Mouse (Mus musculus) lung, postnatal 0 days (tissue): ENCODE data around the gene Arl6ip1. TPM values are rescaled to one million over a fixed set of nuclear protein-coding genes. Genes with fewer than 3 reads are reported as not detected.
A peak's percentile ranks its signal among the peaks of the same experiment; 100 is the strongest.
"Not testable (repeated sequence)": the region's sequence is repeated elsewhere in the genome, so short reads cannot be mapped to it uniquely, and the experiment has no call there.

ENCODE experiments used
- ATAC-seq: fragments of 200-750 bp; cut with Nextera tagmentation; 2 replicates; pipeline ENCODE4 v1.8.0; 2017; ENCODE audit warnings: moderate library complexity
- DNase-seq: peaks from one replicate; pipeline ENCODE4 v3.0.0-alpha.2; 2016; ENCODE audit warnings: low spot score
- H3K27ac ChIP-seq: fragments of 300-500 bp; sonication (generic); 2 replicates; pipeline ENCODE4 v1.5.1; 2014; ENCODE audit warnings: antibody characterized with exemption, mild to moderate bottlenecking, low read length, mixed read lengths
- H3K27me3 ChIP-seq: fragments of 300-500 bp; sonication (generic); replicated peaks from 2 replicates; pipeline ENCODE4 v1.6.1; 2014; ENCODE audit warnings: low read length, mixed read lengths; ENCODE audit not compliant: insufficient read depth
- H3K36me3 ChIP-seq: fragments of 300-500 bp; sonication (generic); 2 replicates; pipeline ENCODE4 v1.6.1; 2014; ENCODE audit warnings: low read length, mixed read lengths; ENCODE audit not compliant: insufficient read depth
- H3K4me1 ChIP-seq: fragments of 300-500 bp; sonication (generic); 2 replicates; pipeline ENCODE4 v1.6.1; 2014; ENCODE audit warnings: antibody characterized with exemption, low read depth, low read length, mixed read lengths; ENCODE audit not compliant: insufficient read depth
- H3K4me2 ChIP-seq: fragments of 300-500 bp; sonication (generic); replicated peaks from 2 replicates; pipeline ENCODE4 v1.6.1; 2014; ENCODE audit warnings: low read depth, mild to moderate bottlenecking, low read length, moderate library complexity, mixed read lengths
- H3K4me3 ChIP-seq: fragments of 300-500 bp; sonication (generic); 2 replicates; pipeline ENCODE4 v1.5.1; 2014; ENCODE audit warnings: low read depth, low read length
- H3K9ac ChIP-seq: fragments of 300-500 bp; sonication (generic); replicated peaks from 2 replicates; pipeline ENCODE4 v1.6.1; 2014; ENCODE audit warnings: low read depth, mild to moderate bottlenecking
- H3K9me3 ChIP-seq: fragments of 300-500 bp; sonication (generic); 2 replicates; pipeline ENCODE4 v1.6.1; 2016; ENCODE audit warnings: low read length, mixed read lengths
- CTCF ChIP-seq: IDR thresholded peaks from 2 replicates; pipeline ENCODE4 v1.5.1; 2016; ENCODE audit warnings: antibody characterized with exemption, mild to moderate bottlenecking
- EP300 ChIP-seq: IDR thresholded peaks from 2 replicates; pipeline ENCODE4 v1.6.1; 2016; ENCODE audit warnings: antibody characterized with exemption, mild to moderate bottlenecking, control low read depth
- WGBS: fragments of 180-500 bp; shearing (Covaris S2); extraction: QIAGEN DNeasy Blood & Tissue Kit; methylation state at CpG from one replicate; pipeline ENCODE4 v1.1.7; 2014; 5-methylcytosine and 5-hydroxymethylcytosine counted together
- polyA plus RNA-seq: library from polyadenylated mRNA; unstranded; fragments of >200 nt; fragmentation: Nextera tagmentation; extraction: Ambion mirVana; gene quantifications from 2 replicates; pipeline ENCODE4 v1.2.1, GENCODE M21; 2015

The Arl6ip1 gene
- 550 and 573 TPM in 2 replicates for polyA plus RNA-seq

GRCm38 (mm10) chr7:118129430-118130041 is at the start of gene Arl6ip1:
TSS of gene Arl6ip1 (minus strand) at chr7:118129662.
- Histone ChIP-seq H3K9ac (peak within 1 kb of the TSS; percentile 88), H3K4me1 (peaks cover 12% of the 10 kb centered on the region; the same call in 1 of the 2 replicates), H3K27ac (peak within 1 kb of the TSS; percentile 95), H3K9me3 (no peaks in the 10 kb centered on the region), H3K27me3 (no peaks in the 10 kb centered on the region), H3K36me3 (peaks cover 2% of the 10 kb centered on the region; the same call in 1 of the 2 replicates), H3K4me3 (peak within 1 kb of the TSS; percentile 91), H3K4me2 (peak within 1 kb of the TSS; percentile 84)
- TF ChIP-seq CTCF (no peak), EP300 (0 out of 2 replicates have a peak, but pooled peaks have one; percentile 7)
- ATAC-seq (peak; percentile 99), DNase-seq (peak; percentile 99)
- WGBS = 2% methylated on average over 38 of the region's 39 CpGs

GRCm38 (mm10) chr7:118175821-118176355 is 46.4 kb upstream of the Arl6ip1 start:
- H3K36me3 ChIP-seq = peaks cover 31% of the 10 kb centered on the region

GRCm38 (mm10) chr7:118170125-118170524 is 40.7 kb upstream of the Arl6ip1 start:
- not testable (repeated sequence) for H3K4me3 ChIP-seq, H3K9ac ChIP-seq, DNase-seq, H3K4me2 ChIP-seq, H3K27me3 ChIP-seq, H3K4me1 ChIP-seq, H3K27ac ChIP-seq, H3K9me3 ChIP-seq, ATAC-seq
- 73% methylated on average over 2 of the region's 2 CpGs for WGBS
- peaks cover 39% of the 10 kb centered on the region for H3K36me3 ChIP-seq

More at GRCm38 (mm10) chr7:118175821-118176355, 46.4 kb upstream of the Arl6ip1 start:
- TF ChIP-seq EP300 = no peak
- no peak for TF ChIP-seq CTCF
- Histone ChIP-seq H3K27ac (no peak overlapping the region), H3K27me3 (no peaks in the 10 kb centered on the region), H3K4me1 (no peaks in the 10 kb centered on the region), H3K9me3 (no peaks in the 10 kb centered on the region), H3K9ac (no peak overlapping the region), H3K4me3 (no peak overlapping the region), H3K4me2 (no peak overlapping the region)
- no peak for ATAC-seq
- 74% methylated on average over 1 of the region's 1 CpGs for WGBS
- no peak for DNase-seq

GRCm38 (mm10) chr7:118163006-118163405 is 33.5 kb upstream of the Arl6ip1 start:
- Histone ChIP-seq H3K27ac (no peak overlapping the region), H3K36me3 (peaks cover 32% of the 10 kb centered on the region; the same call in 1 of the 2 replicates), H3K27me3 (no peaks in the 10 kb centered on the region), H3K4me3 (no peak overlapping the region), H3K4me2 (no peak overlapping the region), H3K4me1 (no peaks in the 10 kb centered on the region), H3K9ac (no peak overlapping the region), H3K9me3 (no peaks in the 10 kb centered on the region)
- no peak for DNase-seq
- no peak for ATAC-seq
- WGBS = 96% methylated on average over 8 of the region's 8 CpGs
- TF ChIP-seq CTCF (no peak), EP300 (no peak)

GRCm38 (mm10) chr7:118160121-118160520 is 30.7 kb upstream of the Arl6ip1 start:
- Histone ChIP-seq H3K4me1 (no peaks in the 10 kb centered on the region), H3K4me2 (no peak overlapping the region), H3K27me3 (no peaks in the 10 kb centered on the region), H3K36me3 (peaks cover 31% of the 10 kb centered on the region; the same call in 1 of the 2 replicates), H3K9me3 (no peaks in the 10 kb centered on the region), H3K27ac (no peak overlapping the region), H3K4me3 (no peak overlapping the region), H3K9ac (no peak overlapping the region)
- ATAC-seq (no peak), DNase-seq (no peak)
- 88% methylated on average over 3 of the region's 3 CpGs for WGBS
- TF ChIP-seq EP300 (no peak), CTCF (no peak)

GRCm38 (mm10) chr7:118156461-118156860 is 27.0 kb upstream of the Arl6ip1 start:
- TF ChIP-seq EP300 (no peak), CTCF (no peak)
- Histone ChIP-seq H3K36me3 (peaks cover 48% of the 10 kb centered on the region), H3K9ac (no peak overlapping the region), H3K27ac (no peak overlapping the region), H3K9me3 (no peaks in the 10 kb centered on the region), H3K4me2 (no peak overlapping the region), H3K4me1 (no peaks in the 10 kb centered on the region), H3K4me3 (no peak overlapping the region), H3K27me3 (no peaks in the 10 kb centered on the region)
- DNase-seq (no peak), ATAC-seq (no peak)
- WGBS = 91% methylated on average over 7 of the region's 7 CpGs
